Mouse (Mus musculus): ENCODE data around the gene Crk. TPM values are rescaled to one million over a fixed set of nuclear protein-coding genes. Genes with fewer than 3 reads are reported as not detected.

Gene Crk
- polyA plus RNA-seq, 1 experiment from 2014 or later: 35.0 TPM

GRCm38 (mm10) chr11:75635315-75635714 lies 43.7 kb upstream of the Crk start:
- no peak for DNase-seq
- H3K4me2 ChIP-seq (ENCODE audit: low read depth, low read length): no peak overlapping the region; the same call in 1 of the 2 replicates
- ATAC-seq: no peak
- peaks cover 29% of the 10 kb centered on the region for H3K4me1 ChIP-seq (ENCODE audit: insufficient read depth)
- no peak for TF ChIP-seq CTCF (IDR thresholded peaks at IDR 0.05; ENCODE audit: low read depth)
- no peak for TF ChIP-seq EP300 (IDR thresholded peaks at IDR 0.05; ENCODE audit: low read depth)
- H3K9me3 ChIP-seq (ENCODE audit: low read length): no peaks in the 10 kb centered on the region
- no peaks in the 10 kb centered on the region for H3K27me3 ChIP-seq (ENCODE audit: insufficient read depth, low read length)
- peak overlapping the region; percentile 7; the same call in 1 of the 2 replicates for H3K27ac ChIP-seq (ENCODE audit: low read depth)
- H3K4me3 ChIP-seq (ENCODE audit: low read depth, low read length): no peak overlapping the region
- H3K9ac ChIP-seq (replicated peaks): no peak overlapping the region
- H3K36me3 ChIP-seq (replicated peaks; ENCODE audit: insufficient read depth, low read length): peaks cover 16% of the 10 kb centered on the region
- 60% methylated on average over 11 of the region's 11 CpGs for WGBS (ENCODE audit: insufficient replicate concordance)

- H3K27ac ChIP-seq (ENCODE audit: low read depth): no peak overlapping the region
- H3K36me3 ChIP-seq (replicated peaks; ENCODE audit: insufficient read depth, low read length): peaks cover 24% of the 10 kb centered on the region
- no peak for TF ChIP-seq CTCF (IDR thresholded peaks at IDR 0.05; ENCODE audit: low read depth)
- TF ChIP-seq EP300 (IDR thresholded peaks at IDR 0.05; ENCODE audit: low read depth): no peak
- H3K27me3 ChIP-seq (ENCODE audit: insufficient read depth, low read length): no peaks in the 10 kb centered on the region
- no peaks in the 10 kb centered on the region; the same call in none of the 2 replicates for H3K4me1 ChIP-seq (ENCODE audit: insufficient read depth)
- no peak for DNase-seq
- no peak overlapping the region for H3K4me2 ChIP-seq (ENCODE audit: low read depth, low read length)
- no peak overlapping the region for H3K9ac ChIP-seq (replicated peaks)
- ATAC-seq: no peak
- H3K9me3 ChIP-seq (ENCODE audit: low read length): no peaks in the 10 kb centered on the region
- no peak overlapping the region for H3K4me3 ChIP-seq (ENCODE audit: low read depth, low read length)
- WGBS (ENCODE audit: insufficient replicate concordance): 87% methylated on average over 5 of the region's 5 CpGs
Observed at GRCm38 (mm10) chr11:75643323-75643722, 35.7 kb upstream of the Crk start.

DNA sequence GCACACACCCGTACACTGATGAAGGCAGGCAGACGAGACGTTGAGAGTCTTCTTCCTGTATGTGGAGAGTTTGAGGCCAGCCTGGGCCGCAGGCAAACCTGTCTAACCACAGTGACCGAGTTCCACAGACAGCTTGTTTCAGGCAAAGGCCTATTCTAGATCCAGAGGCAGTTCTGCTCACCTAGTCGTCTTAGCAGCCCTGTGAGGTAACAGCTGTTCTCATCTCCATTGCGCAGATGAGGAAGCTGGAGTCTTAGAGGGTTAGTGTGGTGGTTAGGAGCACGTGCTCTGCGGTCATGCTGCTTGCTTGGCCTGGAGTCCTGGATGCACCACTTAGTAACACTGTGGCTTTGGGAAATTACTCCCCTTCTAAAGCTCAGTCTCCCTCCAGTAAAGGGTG lies 34.4 kb upstream of the Crk start:
- Histone ChIP-seq H3K27me3 (ENCODE audit: insufficient read depth, low read length) (no peaks in the 10 kb centered on the region), H3K4me3 (ENCODE audit: low read depth, low read length) (no peak overlapping the region), H3K4me1 (ENCODE audit: insufficient read depth) (peaks cover 9% of the 10 kb centered on the region), H3K4me2 (ENCODE audit: low read depth, low read length) (no peak overlapping the region), H3K27ac (ENCODE audit: low read depth) (no peak overlapping the region), H3K36me3 (replicated peaks; ENCODE audit: insufficient read depth, low read length) (peaks cover 27% of the 10 kb centered on the region), H3K9me3 (ENCODE audit: low read length) (no peaks in the 10 kb centered on the region), H3K9ac (replicated peaks) (no peak overlapping the region)
- ATAC-seq (peak; percentile 18; the same call in 1 of the 2 replicates), DNase-seq (peak; percentile 47)
- WGBS (ENCODE audit: insufficient replicate concordance): 32% methylated on average over 9 of the region's 9 CpGs
- TF ChIP-seq EP300 (IDR thresholded peaks at IDR 0.05; ENCODE audit: low read depth) (no peak), CTCF (IDR thresholded peaks at IDR 0.05; ENCODE audit: low read depth) (no peak)

GRCm38 (mm10) chr11:75647681-75648211 lies 31.3 kb upstream of the Crk start:
- Histone ChIP-seq H3K4me3 (ENCODE audit: low read depth, low read length) (no peak overlapping the region), H3K27me3 (ENCODE audit: insufficient read depth, low read length) (no peaks in the 10 kb centered on the region), H3K27ac (ENCODE audit: low read depth) (no peak overlapping the region), H3K4me1 (ENCODE audit: insufficient read depth) (peaks cover 33% of the 10 kb centered on the region), H3K4me2 (ENCODE audit: low read depth, low read length) (no peak overlapping the region), H3K9me3 (ENCODE audit: low read length) (no peaks in the 10 kb centered on the region), H3K9ac (replicated peaks) (no peak overlapping the region), H3K36me3 (replicated peaks; ENCODE audit: insufficient read depth, low read length) (peaks cover 14% of the 10 kb centered on the region)
- ATAC-seq (no peak), DNase-seq (no peak)
- TF ChIP-seq CTCF (IDR thresholded peaks at IDR 0.05; ENCODE audit: low read depth) (no peak), EP300 (IDR thresholded peaks at IDR 0.05; ENCODE audit: low read depth) (no peak)
- 69% methylated on average over 6 of the region's 6 CpGs for WGBS (ENCODE audit: insufficient replicate concordance)

- ATAC-seq: peak; percentile 7; the same call in 1 of the 2 replicates
- peak overlapping the region; percentile 96 for H3K27ac ChIP-seq (ENCODE audit: low read depth)
- DNase-seq: peak; percentile 38
Observed at GRCm38 (mm10) chr11:75649155-75649561, 29.9 kb upstream of the Crk start.

GRCm38 (mm10) chr11:75650311-75650710 lies 28.7 kb upstream of the Crk start, which contains the start of gene Myo1c:
Gene Myo1c (plus strand): TSS chr11:75650504.
- peak within 1 kb of the TSS; percentile 99 for H3K4me2 ChIP-seq (ENCODE audit: low read depth, low read length)
- peak within 1 kb of the TSS; percentile 96 for H3K27ac ChIP-seq (ENCODE audit: low read depth)
- H3K36me3 ChIP-seq (replicated peaks; ENCODE audit: insufficient read depth, low read length): peaks cover 10% of the 10 kb centered on the region; the same call in 1 of the 2 replicates
- no peaks in the 10 kb centered on the region for H3K9me3 ChIP-seq (ENCODE audit: low read length)
- H3K27me3 ChIP-seq (ENCODE audit: insufficient read depth, low read length): no peaks in the 10 kb centered on the region
- DNase-seq (no peak), ATAC-seq (no peak)
- H3K9ac ChIP-seq (replicated peaks): peak within 1 kb of the TSS; percentile 90
- WGBS (ENCODE audit: insufficient replicate concordance): 73% methylated on average over 7 of the region's 7 CpGs
- TF ChIP-seq CTCF (IDR thresholded peaks at IDR 0.05; ENCODE audit: low read depth) (no peak), EP300 (IDR thresholded peaks at IDR 0.05; ENCODE audit: low read depth) (no peak)
- peak within 1 kb of the TSS; percentile 72 for H3K4me3 ChIP-seq (ENCODE audit: low read depth, low read length)
- H3K4me1 ChIP-seq (ENCODE audit: insufficient read depth): peaks cover 53% of the 10 kb centered on the region

More at GRCm38 (mm10) chr11:75649155-75649561, 29.9 kb upstream of the Crk start:
- Histone ChIP-seq H3K4me1 (ENCODE audit: insufficient read depth) (peaks cover 41% of the 10 kb centered on the region), H3K4me3 (ENCODE audit: low read depth, low read length) (no peak overlapping the region), H3K9me3 (ENCODE audit: low read length) (no peaks in the 10 kb centered on the region), H3K27me3 (ENCODE audit: insufficient read depth, low read length) (no peaks in the 10 kb centered on the region), H3K9ac (replicated peaks) (no peak overlapping the region; the same call in 1 of the 2 replicates), H3K4me2 (ENCODE audit: low read depth, low read length) (0 out of 2 replicates have a peak overlapping the region, but pooled peaks have one; percentile 13), H3K36me3 (replicated peaks; ENCODE audit: insufficient read depth, low read length) (peaks cover 14% of the 10 kb centered on the region; the same call in 1 of the 2 replicates)
- 36% methylated on average over 4 of the region's 4 CpGs for WGBS (ENCODE audit: insufficient replicate concordance)
- TF ChIP-seq CTCF (IDR thresholded peaks at IDR 0.05; ENCODE audit: low read depth): 0 out of 2 replicates have a peak, but pooled peaks have one; percentile 10
- peak; percentile 59 for TF ChIP-seq EP300 (IDR thresholded peaks at IDR 0.05; ENCODE audit: low read depth)

Measured in liver, postnatal 0 days (tissue).